Mouse (Mus musculus) subcutaneous adipose tissue, adult 2 months (tissue): Measurements from ENCODE around the gene Zfp867. TPM values are rescaled to one million over a fixed set of nuclear protein-coding genes. Genes with fewer than 3 reads are reported as not detected.

Source experiments
- polyA plus RNA-seq: library from polyadenylated mRNA; depleted of rRNA; stranded (reverse); fragments of >200 nt; gene quantifications from 2 replicates; pipeline ENCODE4 v1.2.3, GENCODE M21; 2012; ENCODE audit warnings: low replicate concordance; rRNA removed

Zfp867 gene
- 0.67 and 1.2 TPM in 2 replicates for polyA plus RNA-seq

DNA sequence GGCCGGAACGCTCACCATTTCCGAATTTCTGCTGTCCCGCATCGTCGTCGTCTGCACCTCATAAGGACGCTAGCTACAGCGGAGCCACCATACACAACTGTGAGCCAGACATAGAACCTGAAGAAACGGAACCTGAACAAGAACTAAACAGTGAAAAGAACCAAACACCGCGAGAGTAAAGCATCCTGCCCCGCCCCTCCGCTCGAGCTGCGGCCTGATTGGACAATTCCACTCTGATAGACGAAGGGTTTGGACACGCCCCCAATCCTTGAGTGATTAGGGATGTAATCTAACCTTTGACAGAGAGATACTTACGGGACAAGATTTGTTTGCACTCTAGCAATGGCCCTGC lies at the start of gene Zfp867:
Gene Zfp867, minus strand, starts transcription at position 149 of the 352 bp plus-strand sequence.

DNA sequence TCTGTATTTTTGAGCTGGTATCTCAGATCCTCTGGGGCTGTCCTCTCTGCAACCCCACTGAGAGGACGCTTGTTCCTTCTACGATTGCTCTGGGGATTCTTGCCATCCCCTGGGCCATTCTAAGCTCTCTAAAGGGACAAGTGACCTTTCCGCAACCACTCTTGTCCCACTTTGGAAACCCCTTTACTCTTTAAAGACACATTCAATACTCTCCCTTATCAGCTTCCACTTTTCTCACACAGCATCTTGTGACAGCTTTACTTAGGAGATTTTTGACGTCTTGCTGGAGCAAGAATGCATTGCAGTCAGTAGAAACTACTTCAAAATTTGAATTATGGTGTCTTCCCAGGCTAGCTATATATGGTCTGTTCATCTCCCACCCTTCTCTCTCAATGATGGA lies 21.2 kb downstream of the Zfp867 start, which contains the start of gene Snap47:
Gene Snap47, minus strand, starts transcription at position 101 of the 400 bp plus-strand sequence.

GRCm38 (mm10) chr11:59449741-59450229 lies 22.5 kb downstream of the Zfp867 start, which contains the start of gene Jmjd4:
Gene Jmjd4, plus strand, starts transcription at chr11:59450045.

Other genes with a start within 250 kb of the Zfp867 start
- gene Arf1, start 244.2 kb downstream of the Zfp867 start, polyA plus RNA-seq, result 464 and 557 TPM in 2 replicates
- gene Wnt3a, start 181.7 kb downstream of the Zfp867 start, polyA plus RNA-seq, result not detected in 2 replicates
- 4.1 and 24.2 TPM in 2 replicates for gene Wnt9a, start 165.5 kb downstream of the Zfp867 start, polyA plus RNA-seq
- gene Prss38, start 96.8 kb downstream of the Zfp867 start, polyA plus RNA-seq, result 0.22 TPM in 1 of 2 replicates, not detected in the other
- 3.8 and 8.1 TPM in 2 replicates for gene Jmjd4, start 22.4 kb downstream of the Zfp867 start, polyA plus RNA-seq
- 62.0 and 90.1 TPM in 2 replicates for gene Snap47, start 21.3 kb downstream of the Zfp867 start, polyA plus RNA-seq
- gene Zkscan17, start 54.3 kb upstream of the Zfp867 start, polyA plus RNA-seq, result 6.8 and 21.9 TPM in 2 replicates
- gene Nlrp3, start 69.1 kb upstream of the Zfp867 start, polyA plus RNA-seq, result 0.60 and 1.2 TPM in 2 replicates
- not detected in 2 replicates for gene Olfr222, start 103.8 kb upstream of the Zfp867 start, polyA plus RNA-seq
- gene Olfr223, start 120.8 kb upstream of the Zfp867 start, polyA plus RNA-seq, result not detected in 2 replicates
- gene Mprip, start 188.8 kb upstream of the Zfp867 start, polyA plus RNA-seq, result 169 and 193 TPM in 2 replicates